Mouse (Mus musculus) embryo, embryonic 10 days (tissue): Measurements from ENCODE around the gene Map4k3.
"Not testable (repeated sequence)": the region's sequence is repeated elsewhere in the genome, so short reads cannot be mapped to it uniquely, and the experiment has no call there.

Source experiments
- DNase-seq: peaks from one replicate; pipeline ENCODE4 v3.0.0-alpha.2; 2015; ENCODE audit warnings: low spot score

Gene Map4k3

DNA sequence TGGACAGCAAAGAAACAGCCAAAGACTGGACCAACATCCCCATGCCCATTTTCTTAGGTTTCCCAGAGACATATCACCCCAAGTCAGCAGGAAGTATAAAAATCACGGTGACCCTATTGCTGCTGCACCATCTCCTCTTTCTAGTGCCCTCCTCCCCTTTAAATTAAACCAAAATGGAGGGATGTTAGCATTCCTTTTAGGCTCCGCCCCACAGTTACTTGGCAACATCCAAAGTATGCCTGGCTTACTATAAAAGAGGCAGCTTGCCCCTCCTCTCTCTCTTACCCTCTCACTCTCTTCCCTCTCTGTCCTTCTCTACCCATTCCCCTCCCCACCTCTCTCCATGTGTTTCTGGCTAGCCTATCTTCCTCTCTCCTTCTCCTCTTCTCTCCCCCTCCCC lies 159.8 kb downstream of the Map4k3 start:
- DNase-seq = no peak

DNA sequence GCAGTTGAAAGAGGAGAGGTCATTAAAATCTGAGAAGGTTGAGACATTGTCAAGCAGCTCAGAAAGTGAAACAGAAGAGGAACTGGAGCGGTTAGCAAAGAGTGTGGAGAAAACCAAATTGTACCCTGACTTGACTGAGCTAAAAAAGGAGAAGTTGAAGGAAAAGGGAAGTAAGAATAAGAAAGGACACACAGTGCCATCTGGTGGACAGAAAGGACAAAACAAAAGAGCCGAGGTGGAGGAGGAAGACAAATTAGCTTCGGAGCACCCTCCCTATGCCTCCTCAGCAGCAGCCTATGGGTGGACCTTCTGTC lies 163.7 kb downstream of the Map4k3 start:
- DNase-seq = no peak

DNA sequence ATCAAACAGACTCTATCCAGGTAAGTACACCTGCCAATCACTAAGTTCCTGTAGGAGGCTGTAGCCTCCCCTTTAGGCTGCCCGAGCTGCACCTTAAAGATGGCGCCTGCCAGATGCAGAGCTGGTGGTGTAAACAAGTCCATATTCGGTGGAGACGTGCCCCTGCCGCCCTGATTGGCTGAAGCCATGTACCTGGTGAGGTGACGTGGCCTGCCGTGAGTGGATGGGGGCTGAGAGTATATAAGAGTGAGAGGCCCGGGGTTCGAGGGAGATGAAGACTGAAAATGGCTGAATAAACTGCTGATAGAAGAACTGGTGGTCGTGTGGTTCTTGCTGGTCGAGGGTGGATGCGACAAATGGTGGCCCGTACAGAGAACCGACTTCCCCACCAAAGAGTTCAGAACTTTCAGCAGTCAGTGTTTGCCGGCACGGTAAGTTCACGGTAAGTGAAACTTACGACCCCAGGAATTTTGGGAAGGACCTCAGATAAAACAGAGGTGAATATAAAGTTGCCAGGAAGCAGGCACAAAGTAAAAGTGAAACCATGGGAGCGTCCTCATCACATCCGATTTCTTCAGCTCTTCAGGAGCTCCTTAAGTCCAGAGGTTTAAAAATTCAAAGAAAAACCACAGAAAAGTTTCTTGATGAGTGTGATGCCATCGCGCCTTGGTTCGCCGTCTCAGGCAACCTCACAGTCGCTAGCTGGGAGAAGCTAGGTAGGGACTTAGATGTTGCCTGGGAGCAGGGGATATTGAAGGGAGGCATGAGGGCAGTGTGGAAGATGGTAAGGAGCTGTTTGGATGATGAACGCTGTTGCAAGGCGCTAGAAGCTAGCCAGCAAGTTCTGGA lies 164.3 kb downstream of the Map4k3 start:
- DNase-seq = not testable (repeated sequence)

DNA sequence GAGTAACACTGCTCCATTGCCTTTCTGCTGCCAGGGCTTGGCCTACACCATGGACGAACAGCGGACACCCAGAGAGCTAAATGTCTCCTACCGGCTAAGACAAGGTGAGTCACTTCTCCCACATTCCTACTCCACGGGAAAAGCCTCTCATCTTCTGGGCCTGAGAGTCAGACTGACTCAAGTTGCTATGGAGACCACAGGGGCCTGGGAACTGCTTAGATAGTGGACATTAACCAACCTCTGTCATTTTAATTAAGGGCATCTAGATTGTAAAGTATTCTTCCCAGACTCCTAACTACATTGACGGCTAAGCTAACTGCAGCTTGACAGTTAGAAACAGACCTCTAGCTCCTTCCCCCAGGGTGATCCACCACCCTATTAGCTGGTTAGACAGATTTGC lies 165.5 kb downstream of the Map4k3 start:
- no peak for DNase-seq

DNA sequence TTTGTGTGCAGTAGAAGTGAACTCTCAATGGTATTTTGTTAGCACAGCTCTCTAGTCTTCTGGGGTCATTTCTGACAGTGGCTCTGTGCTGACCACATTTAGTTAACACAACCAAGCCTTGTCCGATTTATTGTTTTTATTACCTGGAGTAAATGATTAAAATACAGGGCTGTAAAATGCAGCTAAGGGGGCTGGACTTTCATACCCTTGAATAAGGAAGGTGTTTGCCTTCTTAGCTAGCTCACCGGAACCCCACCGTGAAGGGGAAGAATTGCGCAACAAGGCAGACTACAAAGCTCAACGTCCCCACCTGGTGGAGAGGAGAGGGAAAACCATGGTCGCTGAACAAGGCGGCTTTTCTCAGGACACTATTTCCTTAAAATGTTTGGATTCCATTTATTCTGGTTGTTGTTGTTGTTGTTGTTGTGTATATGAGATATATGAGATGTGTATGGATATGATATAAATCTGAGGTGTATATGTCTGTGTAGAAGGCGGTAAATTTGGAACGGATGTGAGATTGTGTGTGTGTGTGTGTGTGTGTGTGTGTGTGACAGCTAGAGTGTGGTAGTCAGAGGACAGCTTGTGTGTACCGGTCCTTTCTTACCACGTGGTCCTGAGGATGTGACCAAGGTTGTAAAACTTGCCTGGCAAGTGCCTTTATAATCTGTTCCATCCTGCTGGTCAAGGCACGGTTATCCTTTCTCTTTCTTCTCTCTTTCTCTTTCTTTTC lies 167.4 kb downstream of the Map4k3 start:
- DNase-seq = peak; percentile 89

DNA sequence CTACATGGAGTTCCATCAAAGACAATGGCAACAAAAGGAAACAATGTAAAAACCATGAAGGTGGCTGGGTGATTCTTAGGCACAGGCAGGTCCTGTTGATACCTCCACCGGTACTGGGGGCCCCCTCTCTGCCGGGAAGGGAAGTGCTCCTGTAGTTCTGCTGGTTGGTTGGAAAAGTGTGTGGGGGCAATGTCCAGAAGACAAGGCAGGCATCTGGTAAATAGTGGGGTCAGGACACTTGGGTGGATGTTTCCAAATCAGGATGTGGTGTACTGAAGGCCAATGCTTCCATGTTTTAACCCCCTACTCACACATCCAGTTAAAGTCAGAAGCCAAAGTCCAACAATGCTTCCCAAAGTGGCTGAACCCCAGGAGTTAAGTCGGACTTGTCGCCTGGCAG lies 168.5 kb downstream of the Map4k3 start:
- DNase-seq = no peak

DNA sequence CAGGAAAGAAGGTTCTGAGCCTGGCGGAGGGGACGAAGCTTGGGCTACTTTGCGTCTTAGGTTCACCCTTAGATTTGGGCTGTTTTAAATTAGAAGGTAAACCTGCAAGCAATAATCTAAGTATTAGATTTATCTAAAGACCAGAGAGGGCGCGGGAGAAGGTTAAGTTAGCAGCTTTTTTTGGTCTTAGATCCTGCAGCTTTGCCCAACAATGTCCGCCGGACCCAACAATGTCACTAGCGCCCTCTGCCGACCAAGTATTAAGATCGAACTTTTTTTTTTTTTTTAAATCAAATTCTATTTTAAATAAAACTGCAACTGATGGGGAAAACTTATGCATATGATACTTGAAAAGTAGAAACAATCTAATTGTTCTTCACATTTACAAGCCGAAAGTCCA lies 169.2 kb downstream of the Map4k3 start:
- peak; percentile 78 for DNase-seq

DNA sequence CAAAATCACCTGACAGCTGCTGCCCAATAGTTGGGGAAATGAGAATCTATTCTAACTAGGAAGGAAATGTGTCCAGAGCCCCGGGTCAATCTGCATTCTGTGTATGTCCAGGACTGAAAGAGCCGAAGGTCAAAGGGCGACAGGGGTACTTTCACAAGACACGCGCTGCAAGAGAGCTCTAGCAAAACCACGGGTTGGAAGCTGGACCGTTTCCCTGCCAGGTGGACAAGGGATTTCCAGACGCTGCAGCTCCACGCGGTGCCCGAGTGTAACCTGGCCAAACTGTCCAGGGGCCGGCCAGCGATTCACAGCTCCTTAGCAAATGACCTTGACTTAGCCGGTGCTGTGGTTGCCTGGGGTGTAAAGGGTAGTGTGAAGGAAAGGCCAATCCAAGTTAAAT lies 169.7 kb downstream of the Map4k3 start:
- DNase-seq = no peak

DNA sequence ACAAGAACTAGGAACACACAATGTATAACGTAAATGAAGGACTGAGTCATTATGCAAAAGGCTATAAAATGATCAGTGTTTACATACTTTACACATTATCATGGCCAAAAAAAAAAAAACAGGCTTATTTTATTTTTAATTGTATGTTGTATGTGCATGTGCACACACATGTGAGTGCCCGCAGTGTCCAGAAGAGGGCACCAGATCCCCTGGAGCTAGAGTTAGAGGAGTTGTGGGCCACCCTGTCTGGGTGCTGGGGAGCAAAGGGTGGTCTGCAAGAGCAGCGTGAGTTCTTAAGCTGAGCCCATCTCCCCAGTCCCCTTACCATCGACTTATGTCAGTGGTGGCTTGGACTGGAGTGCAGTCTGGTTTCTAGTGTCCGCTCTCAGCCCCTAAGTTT lies 170.8 kb downstream of the Map4k3 start:
- DNase-seq = no peak

DNA sequence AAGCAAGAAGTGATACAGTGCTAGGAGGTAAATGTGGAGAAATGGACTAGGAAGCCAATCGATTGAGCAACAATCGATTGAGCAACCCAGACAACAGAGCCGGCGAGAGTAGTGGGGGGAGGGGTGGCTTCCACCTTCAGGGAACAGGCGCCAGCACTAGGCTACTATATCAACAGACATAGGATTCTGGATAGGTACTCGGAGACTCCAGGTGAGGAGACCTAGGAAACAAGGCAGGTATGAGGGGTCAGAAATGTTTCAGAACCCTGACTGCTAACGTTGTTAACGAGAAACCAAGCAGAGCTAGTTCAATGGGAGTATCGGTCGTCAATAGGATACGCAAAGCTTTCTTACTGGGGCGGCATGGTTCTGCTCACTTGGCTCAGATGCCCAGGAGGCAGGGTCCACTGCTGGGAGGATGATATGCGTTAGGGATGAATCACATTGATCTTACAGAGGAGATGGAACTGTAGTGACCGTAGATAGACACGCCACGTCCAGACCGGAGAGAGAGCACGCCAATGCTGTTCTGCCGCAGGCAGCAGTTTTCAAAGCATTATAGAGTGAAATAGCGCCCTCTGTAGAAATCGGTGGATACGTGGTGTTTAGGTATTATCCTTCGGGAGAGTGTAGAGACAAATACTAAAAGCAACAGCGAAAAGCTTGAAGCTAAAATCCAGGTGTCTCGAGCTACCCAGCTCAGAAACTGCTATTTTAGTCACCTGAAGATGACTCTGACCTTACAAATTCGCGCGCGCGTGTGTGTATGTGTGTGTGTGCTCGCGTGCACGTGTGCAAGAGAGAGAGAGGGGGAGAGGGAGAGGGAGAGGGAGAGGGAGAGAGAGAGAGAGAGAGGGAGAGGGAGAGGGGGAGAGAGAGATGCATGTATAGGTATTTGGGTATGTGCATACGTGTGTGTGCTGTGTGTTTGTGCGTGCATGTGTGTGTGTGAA lies 174.7 kb downstream of the Map4k3 start:
- peak; percentile 92 for DNase-seq

DNA sequence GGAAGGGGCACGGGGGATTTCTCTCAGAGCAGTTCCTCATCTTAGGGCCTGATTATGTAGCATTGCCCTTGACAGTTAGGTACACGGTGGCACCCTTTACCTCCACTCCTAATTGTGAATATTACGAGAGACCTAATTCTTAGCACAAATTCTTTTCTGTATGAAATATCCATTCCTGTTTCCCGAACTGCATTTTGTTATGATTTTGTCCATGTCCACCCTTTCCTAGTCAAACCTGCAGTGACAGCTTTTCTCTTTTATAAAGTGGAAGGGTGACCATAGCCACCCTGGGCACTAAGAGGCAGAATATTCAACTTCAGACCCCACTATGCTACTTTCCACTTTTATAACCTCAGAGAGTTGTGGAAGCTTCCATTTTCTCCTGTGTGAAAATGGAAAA lies 175.6 kb downstream of the Map4k3 start:
- DNase-seq = no peak

DNA sequence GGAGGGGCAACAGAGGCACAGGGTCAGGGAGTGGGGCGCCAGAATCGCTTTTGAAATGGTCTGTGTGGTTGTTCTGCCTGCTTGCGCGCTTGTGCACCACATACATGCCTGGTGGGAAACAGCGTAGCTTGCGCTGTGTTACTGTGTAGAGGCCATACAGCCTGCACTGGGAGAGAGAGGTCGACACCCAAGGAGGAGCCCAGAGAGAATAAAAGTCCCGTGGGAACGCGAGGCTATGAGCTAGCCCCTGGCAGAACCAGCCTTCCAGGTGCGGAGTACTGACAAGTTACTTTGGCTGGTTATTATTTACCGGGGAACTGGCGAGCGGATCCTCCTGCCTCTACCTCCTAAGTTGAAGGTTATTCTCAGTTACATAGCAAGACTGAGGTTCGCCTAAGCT lies 177.3 kb downstream of the Map4k3 start:
- no peak for DNase-seq

DNA sequence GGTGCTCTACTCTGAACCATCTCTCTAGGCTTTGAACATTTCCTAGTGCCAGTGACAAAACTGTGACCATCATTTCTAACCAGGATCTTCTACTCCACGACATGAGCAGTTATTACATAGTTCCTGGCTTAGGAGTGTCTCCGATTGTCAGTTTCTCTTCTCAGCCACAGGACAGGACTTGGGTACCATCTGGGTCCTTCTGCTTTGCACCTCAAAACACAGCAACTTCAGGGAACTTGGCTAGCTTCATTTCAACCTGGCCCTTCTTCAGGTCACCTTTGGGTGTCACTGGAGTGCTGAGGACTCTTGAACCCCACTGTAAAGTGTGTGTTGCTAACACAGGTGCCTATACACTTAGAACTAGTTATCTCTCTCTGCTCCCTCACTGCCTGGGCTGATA lies 181.4 kb downstream of the Map4k3 start:
- DNase-seq = no peak

DNA sequence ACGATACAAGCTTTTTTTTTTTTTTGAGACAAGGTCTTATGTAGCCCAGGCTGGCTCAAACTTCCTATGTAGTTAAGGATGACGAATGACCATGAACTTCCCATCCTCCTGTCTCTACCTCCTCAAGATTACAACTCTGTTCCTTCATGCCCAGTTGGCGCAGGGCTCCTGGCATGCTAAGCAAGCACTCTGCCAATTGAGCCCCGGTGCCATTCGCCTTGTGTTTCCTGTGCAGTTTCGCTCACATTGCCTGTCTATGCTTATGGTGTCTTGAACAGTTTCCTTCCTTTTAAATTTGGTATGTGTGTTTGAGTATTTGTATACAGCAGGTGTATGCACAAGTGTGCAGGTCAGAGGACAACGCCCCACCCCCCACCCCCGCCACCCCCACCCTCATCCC lies 182.1 kb downstream of the Map4k3 start:
- no peak for DNase-seq

DNA sequence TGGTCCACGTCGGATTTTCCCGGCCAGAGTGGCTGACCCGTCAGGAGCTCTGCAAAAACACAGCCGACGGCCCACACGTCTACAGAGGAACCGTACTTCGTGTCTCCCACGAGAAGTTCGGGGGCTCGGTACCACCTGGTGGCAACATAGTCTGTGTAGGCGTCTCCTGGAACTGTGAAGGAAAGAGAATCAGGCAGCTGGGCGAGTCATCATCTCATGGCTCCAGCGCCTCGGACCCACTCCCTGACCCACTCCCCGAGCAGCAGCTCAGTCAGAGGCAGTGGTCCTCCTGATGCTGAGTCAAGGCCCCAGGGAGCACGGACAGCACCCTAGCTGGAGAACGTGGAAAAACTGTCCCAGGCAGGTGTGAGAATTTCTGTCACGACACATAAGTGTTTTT lies 184.6 kb downstream of the Map4k3 start:
- DNase-seq = no peak

DNA sequence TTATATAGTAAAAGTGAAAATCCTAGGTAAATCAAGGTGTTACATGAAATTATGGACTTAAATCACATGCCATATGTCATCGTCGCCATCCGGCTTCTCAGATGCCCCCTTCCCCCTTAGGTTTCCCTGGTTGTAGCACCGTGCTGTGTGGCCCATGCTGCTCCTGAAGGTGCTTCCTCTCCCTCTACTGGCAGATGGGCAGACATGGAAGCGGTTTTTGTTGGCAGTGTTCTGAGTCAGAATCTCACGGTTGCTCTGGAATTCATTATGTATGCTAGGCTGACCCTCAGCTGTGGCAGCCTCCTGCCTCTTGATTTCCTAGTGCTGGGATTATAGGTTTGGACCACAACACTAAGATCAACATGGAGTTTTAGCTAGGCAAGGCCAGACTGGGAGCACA lies 191.1 kb downstream of the Map4k3 start:
- no peak for DNase-seq

DNA sequence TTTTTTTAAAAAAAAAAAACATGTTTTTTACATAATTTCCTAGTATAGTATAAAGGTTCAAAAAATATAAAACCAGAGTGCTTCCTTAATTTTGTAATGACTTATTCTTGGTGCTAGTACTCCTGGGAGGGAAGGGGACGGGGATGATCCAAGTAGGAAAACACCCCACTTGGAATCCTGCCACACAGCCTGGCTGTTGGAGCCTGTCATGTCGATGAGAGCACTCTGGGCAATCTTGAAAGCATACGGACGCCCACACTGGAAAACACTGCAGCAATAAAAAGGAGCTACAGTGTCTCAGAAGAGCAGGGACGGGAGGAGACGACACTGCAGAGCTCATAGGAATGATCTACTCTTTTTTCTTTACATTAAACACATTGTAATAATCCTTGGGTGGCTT lies 192.7 kb downstream of the Map4k3 start:
- no peak for DNase-seq

DNA sequence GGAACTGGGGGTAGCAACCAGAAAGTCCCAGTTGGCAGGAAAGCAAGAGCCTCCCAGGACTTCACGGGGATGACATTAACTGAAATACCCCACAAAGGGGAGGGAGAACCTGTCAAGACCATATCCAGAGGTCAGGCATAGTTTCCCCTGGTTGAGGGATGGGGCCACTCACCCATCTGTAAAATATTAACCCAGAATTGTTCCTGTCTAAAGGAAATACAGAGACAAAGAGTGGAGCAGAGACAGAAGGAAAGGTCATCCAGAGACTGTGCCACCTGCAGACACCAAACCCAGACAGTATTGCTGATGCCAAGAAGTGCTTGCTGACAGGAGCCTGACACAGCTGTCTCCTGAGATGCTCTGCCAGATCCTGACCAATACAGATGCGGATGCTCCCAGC lies 196.9 kb downstream of the Map4k3 start:
- DNase-seq = not testable (repeated sequence)
